Mouse (Mus musculus) cerebellum, adult 2 months (tissue): ENCODE results near the gene Pnpla2.

Experiments
- CTCF ChIP-seq: fragments of 200-500 bp; IDR thresholded peaks from 2 replicates; pipeline ENCODE4 v1.5.1; 2011; ENCODE audit warnings: low read depth, mild to moderate bottlenecking, control low read depth, low read length, moderate library complexity, borderline replicate concordance; ENCODE audit not compliant: insufficient read depth
- POLR2A ChIP-seq: fragments of 200-500 bp; IDR thresholded peaks from 2 replicates; pipeline ENCODE4 v1.6.1; 2011; ENCODE audit warnings: low read length, control low read depth, borderline replicate concordance; ENCODE audit not compliant: insufficient read depth

DNA sequence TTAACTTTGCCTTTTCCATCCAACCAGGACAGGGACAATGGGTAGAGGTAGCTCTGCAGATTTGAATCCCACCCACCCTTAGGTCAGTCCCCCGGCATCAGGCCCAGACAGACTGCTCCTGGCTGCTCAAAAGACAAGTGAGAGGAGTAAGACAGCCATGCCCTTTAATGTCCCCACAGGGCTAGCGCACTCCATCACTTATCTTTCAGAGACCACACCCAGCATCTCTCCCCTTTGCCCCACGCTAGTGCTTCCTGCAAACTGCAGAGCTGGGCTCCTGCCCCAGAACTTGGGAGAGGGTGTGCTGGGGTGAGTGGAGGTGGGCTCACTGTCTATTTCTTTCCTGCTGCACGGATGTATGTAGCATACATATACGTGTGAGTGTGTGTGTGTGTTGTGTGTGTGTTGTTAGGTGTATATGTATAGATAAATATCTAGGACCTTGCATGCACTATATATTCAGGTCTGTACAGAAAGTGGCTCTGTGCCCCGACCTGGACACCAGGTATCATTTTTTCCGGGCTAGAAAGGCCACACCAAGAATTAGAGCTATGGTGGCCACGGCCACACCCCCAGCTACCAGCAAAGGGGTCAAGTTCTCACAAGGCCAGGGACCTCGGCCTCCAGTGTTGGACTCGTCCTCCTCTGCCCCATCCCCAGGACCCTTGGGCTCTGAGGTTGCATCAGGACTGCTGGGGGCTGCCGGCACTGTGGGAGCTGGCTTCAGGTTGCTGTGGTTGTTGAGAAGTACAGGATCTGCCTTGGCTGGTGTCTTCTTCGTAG is 27.9 kb upstream of the Pnpla2 start:
- no peak for TF ChIP-seq CTCF
- no peak for TF ChIP-seq POLR2A
